Mouse (Mus musculus): Measurements from ENCODE around the gene Klhl6.

Gene Klhl6

DNA sequence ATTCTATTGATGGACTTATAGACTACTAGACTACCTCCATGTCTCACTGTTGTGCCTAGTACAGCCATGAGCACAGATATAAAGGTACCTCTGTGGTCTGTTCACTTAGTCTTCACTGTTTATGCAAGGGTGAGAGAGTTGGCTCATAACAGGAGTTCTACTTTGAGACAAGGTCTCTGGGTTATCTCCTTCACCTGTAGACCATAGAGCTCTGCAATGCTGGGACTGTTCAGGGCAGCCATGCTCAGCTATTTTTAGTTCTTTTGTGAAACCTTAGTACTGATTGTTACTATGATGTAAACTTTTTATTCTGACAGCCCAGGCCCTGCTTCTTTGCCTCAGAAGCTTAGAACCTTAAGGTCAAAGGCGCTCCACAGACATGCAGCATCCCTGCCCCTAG, 79.0 kb downstream of the Klhl6 start:
- in situ Hi-C loops (cut with MboI, MseI): no loop called here
